Mouse (Mus musculus) G1E (cell line): ENCODE results near the gene Mpzl1. TPM values are rescaled to one million over a fixed set of nuclear protein-coding genes. Genes with fewer than 3 reads are reported as not detected.

Experiments used
- ATAC-seq: 2 replicates; pipeline ENCODE4 v1.8.0; 2016; ENCODE audit warnings: mild to moderate bottlenecking; ENCODE audit not compliant: insufficient number of reproducible peaks, poor library complexity, low FRiP score, severe bottlenecking; ENCODE audit errors: extremely low read depth
- DNase-seq: peaks from one replicate; pipeline ENCODE4 v3.0.0; 2012; ENCODE audit warnings: low spot score
- H3K27me3 ChIP-seq: 2 replicates; pipeline ENCODE4 v1.6.1; 2012; ENCODE audit warnings: mild to moderate bottlenecking, low read length, inconsistent platforms; ENCODE audit not compliant: insufficient read depth
- H3K36me3 ChIP-seq: replicated peaks from 2 replicates; pipeline ENCODE3; 2012; ENCODE audit warnings: mild to moderate bottlenecking, inconsistent platforms
- H3K4me1 ChIP-seq: 2 replicates; pipeline ENCODE4 v1.6.1; 2012; ENCODE audit warnings: low read depth, low read length, inconsistent platforms, mixed read lengths; ENCODE audit not compliant: insufficient read depth
- H3K4me3 ChIP-seq: 2 replicates; pipeline ENCODE4 v1.5.1; 2012; ENCODE audit warnings: low read depth, mild to moderate bottlenecking, inconsistent platforms, low read length, moderate library complexity, mixed read lengths
- H3K9me3 ChIP-seq: replicated peaks from 2 replicates; pipeline ENCODE4 v1.6.1; 2012; ENCODE audit warnings: inconsistent platforms
- CTCF ChIP-seq: IDR thresholded peaks from 2 replicates; pipeline ENCODE4 v1.5.1; 2012; ENCODE audit warnings: low read depth, low read length, inconsistent platforms, mixed read lengths
- GATA1 ChIP-seq: IDR thresholded peaks from 2 replicates; pipeline ENCODE4 v1.6.1; 2012; ENCODE audit warnings: borderline replicate concordance, low read length, inconsistent platforms, mixed read lengths
- GATA2 ChIP-seq: IDR thresholded peaks from 2 replicates; pipeline ENCODE4 v1.6.1; 2012; ENCODE audit warnings: low read depth, low read length, inconsistent platforms, borderline replicate concordance
- POLR2AphosphoS5 ChIP-seq: IDR thresholded peaks from 2 replicates; pipeline ENCODE4 v1.6.1; 2012; ENCODE audit warnings: low read depth, low read length, inconsistent platforms; ENCODE audit not compliant: insufficient replicate concordance
- TAL1 ChIP-seq: conservative IDR thresholded peaks from 2 replicates; pipeline ENCODE4 v1.6.1; 2012; ENCODE audit warnings: low read depth, low read length, inconsistent platforms, mixed read lengths
- polyA plus RNA-seq: library from polyadenylated mRNA; stranded (reverse); fragments of >175 nt; gene quantifications from 2 replicates; pipeline ENCODE4 v1.2.3, GENCODE M21; 2012
- total RNA-seq, 2 experiments: library from RNA; stranded (forward) in 1 of 2; stranded (reverse) in 1 of 2; fragments of 200-1000 nt in 1 of 2; fragments of >200 nt in 1 of 2; fragmentation: Nextera tagmentation in 1 of 2; gene quantifications; 2 replicates each; pipeline ENCODE4 v1.2.3; 2014 to 2017

The Mpzl1 gene
- total and polyA plus RNA-seq, 3 experiments = 1.6 to 34.7 (median 3.4) TPM

GRCm38 (mm10) chr1:165651158-165651557, 16.8 kb upstream of the Mpzl1 start:
- Histone ChIP-seq H3K9me3 (no peaks in the 10 kb centered on the region), H3K4me3 (no peak overlapping the region), H3K27me3 (peaks cover 2% of the 10 kb centered on the region; the same call in 1 of the 2 replicates), H3K4me1 (peaks cover 14% of the 10 kb centered on the region), H3K36me3 (peaks cover 71% of the 10 kb centered on the region)
- ATAC-seq (no peak; the same call in 1 of the 2 replicates), DNase-seq (no peak)
- no peak for TF ChIP-seq GATA2

GRCm38 (mm10) chr1:165645102-165645501, 10.8 kb upstream of the Mpzl1 start:
- Histone ChIP-seq H3K36me3 (peaks cover 18% of the 10 kb centered on the region), H3K4me1 (peaks cover 18% of the 10 kb centered on the region), H3K9me3 (no peaks in the 10 kb centered on the region), H3K27me3 (peaks cover 8% of the 10 kb centered on the region), H3K4me3 (no peak overlapping the region)
- no peak for DNase-seq
- no peak for ATAC-seq
- no peak for TF ChIP-seq GATA1
- no peak for TF ChIP-seq TAL1
- no peak for TF ChIP-seq CTCF
- no peak for TF ChIP-seq POLR2AphosphoS5
- TF ChIP-seq GATA2 = no peak

- H3K4me3 ChIP-seq = no peak overlapping the region
- H3K36me3 ChIP-seq = peaks cover 4% of the 10 kb centered on the region
- H3K4me1 ChIP-seq = peaks cover 27% of the 10 kb centered on the region
- H3K27me3 ChIP-seq = peaks cover 5% of the 10 kb centered on the region
- ATAC-seq (no peak), DNase-seq (no peak)
- H3K9me3 ChIP-seq = no peaks in the 10 kb centered on the region
- TF ChIP-seq GATA1 (no peak), CTCF (no peak), GATA2 (no peak), TAL1 (no peak), POLR2AphosphoS5 (no peak)
Observed at GRCm38 (mm10) chr1:165643735-165644134, 9.4 kb upstream of the Mpzl1 start.

GRCm38 (mm10) chr1:165642780-165643311, 8.5 kb upstream of the Mpzl1 start:
- Histone ChIP-seq H3K9me3 (no peaks in the 10 kb centered on the region), H3K36me3 (no peaks in the 10 kb centered on the region), H3K27me3 (peaks cover 5% of the 10 kb centered on the region), H3K4me1 (peaks cover 27% of the 10 kb centered on the region), H3K4me3 (peak overlapping the region; percentile 84)
- DNase-seq (peak; percentile 50), ATAC-seq (peak; percentile 16; the same call in 1 of the 2 replicates)
- no peak for TF ChIP-seq TAL1
- TF ChIP-seq GATA2 = no peak
- no peak for TF ChIP-seq CTCF
- no peak for TF ChIP-seq GATA1
- TF ChIP-seq POLR2AphosphoS5 = no peak

GRCm38 (mm10) chr1:165641786-165642771, 7.7 kb upstream of the Mpzl1 start:
- Histone ChIP-seq H3K4me1 (peaks cover 27% of the 10 kb centered on the region), H3K9me3 (no peaks in the 10 kb centered on the region), H3K36me3 (no peaks in the 10 kb centered on the region), H3K27me3 (peaks cover 5% of the 10 kb centered on the region), H3K4me3 (peak overlapping the region; percentile 84)
- peak; percentile 56 for ATAC-seq
- TF ChIP-seq CTCF (no peak), POLR2AphosphoS5 (no peak), TAL1 (no peak), GATA1 (no peak), GATA2 (no peak)
- DNase-seq = peak; percentile 68

GRCm38 (mm10) chr1:165641271-165641771, 7.0 kb upstream of the Mpzl1 start:
- H3K9me3 ChIP-seq = no peaks in the 10 kb centered on the region
- H3K36me3 ChIP-seq = no peaks in the 10 kb centered on the region
- peak; percentile 41; the same call in 1 of the 2 replicates for ATAC-seq
- H3K4me3 ChIP-seq = peak overlapping the region; percentile 84
- TF ChIP-seq TAL1 (no peak), GATA2 (no peak), GATA1 (no peak), CTCF (no peak), POLR2AphosphoS5 (no peak)
- peaks cover 5% of the 10 kb centered on the region for H3K27me3 ChIP-seq
- no peak for DNase-seq
- peaks cover 28% of the 10 kb centered on the region for H3K4me1 ChIP-seq
